Mouse (Mus musculus): Measurements from ENCODE around the gene Nlgn2.

DNA sequence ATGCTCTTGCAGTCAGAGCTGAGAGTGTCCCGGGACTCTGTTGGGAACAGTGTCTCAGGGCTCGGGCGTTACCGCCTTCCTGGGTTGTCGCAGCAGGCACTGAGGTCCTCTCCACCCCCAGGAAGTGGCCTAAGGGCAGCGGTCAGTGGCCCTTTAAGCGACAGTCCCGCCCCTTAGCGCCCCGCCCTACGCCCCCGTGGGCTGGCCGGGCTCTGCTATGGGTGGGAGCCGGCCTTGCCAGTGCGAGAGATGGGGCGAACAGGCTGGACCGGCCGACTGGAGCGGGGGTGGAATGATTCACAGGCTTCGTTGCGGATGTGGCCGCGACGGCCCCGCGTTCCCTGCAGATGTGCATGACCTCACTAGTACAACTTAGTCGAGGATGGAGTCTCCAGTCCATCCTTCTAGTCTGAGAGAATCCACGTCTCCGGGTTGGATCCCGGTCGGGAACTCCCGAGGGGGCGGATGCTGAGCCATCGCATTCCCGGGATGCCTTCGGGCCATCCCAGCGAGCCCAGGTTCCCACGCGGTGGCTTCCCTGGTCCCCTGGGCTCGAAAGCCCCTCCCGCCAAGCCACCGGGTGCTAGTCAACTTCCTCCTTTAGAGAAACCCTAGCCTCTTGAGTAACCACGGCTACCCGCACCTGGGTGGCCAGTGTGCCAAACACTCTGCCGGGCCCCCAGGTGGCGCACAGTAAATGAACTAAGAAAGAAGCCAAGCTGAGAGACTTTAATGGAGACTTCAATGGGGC, 43.4 kb upstream of the Nlgn2 start, which contains the start of gene Kctd11:
- TF ChIP-seq GATA1 (IDR thresholded peaks at IDR 0.05; ENCODE audit: borderline replicate concordance, low read length): no peak
- no peak for TF ChIP-seq FLI1 (IDR thresholded peaks at IDR 0.05; ENCODE audit: low read length)
